Mouse (Mus musculus) liver, embryonic 13.5 days (tissue): Measurements from ENCODE around the gene Per1. TPM values are rescaled to one million over a fixed set of nuclear protein-coding genes. Genes with fewer than 3 reads are reported as not detected.

Source experiments
- ATAC-seq: fragments of 200-750 bp; cut with Nextera tagmentation; 2 replicates; pipeline ENCODE4 v1.8.0; 2017; ENCODE audit warnings: low read depth, mild to moderate bottlenecking, moderate number of reproducible peaks, moderate library complexity
- DNase-seq: peaks from one replicate; pipeline ENCODE4 v3.0.0; 2022
- H3K27ac ChIP-seq: fragments of 300-500 bp; sonication (generic); 2 replicates; pipeline ENCODE4 v1.5.1; 2015; ENCODE audit warnings: moderate library complexity, mild to moderate bottlenecking, inconsistent platforms
- H3K27me3 ChIP-seq: fragments of 300-500 bp; sonication (generic); 2 replicates; pipeline ENCODE4 v1.6.1; 2015; ENCODE audit warnings: mild to moderate bottlenecking, inconsistent platforms
- H3K36me3 ChIP-seq: fragments of 300-500 bp; sonication (generic); 2 replicates; pipeline ENCODE4 v1.6.1; 2015; ENCODE audit warnings: mild to moderate bottlenecking, inconsistent platforms
- H3K4me1 ChIP-seq: fragments of 300-500 bp; sonication (generic); replicated peaks from 2 replicates; pipeline ENCODE4 v1.6.1; 2015; ENCODE audit warnings: inconsistent platforms
- H3K4me2 ChIP-seq: fragments of 300-500 bp; sonication (generic); 2 replicates; pipeline ENCODE4 v1.6.1; 2015; ENCODE audit warnings: inconsistent platforms, mild to moderate bottlenecking, moderate library complexity
- H3K4me3 ChIP-seq: fragments of 300-500 bp; sonication (generic); replicated peaks from 2 replicates; pipeline ENCODE4 v1.5.1; 2015; ENCODE audit warnings: mild to moderate bottlenecking, inconsistent platforms
- H3K9ac ChIP-seq: fragments of 300-500 bp; sonication (generic); 2 replicates; pipeline ENCODE4 v1.6.1; 2015; ENCODE audit warnings: mild to moderate bottlenecking, inconsistent platforms
- H3K9me3 ChIP-seq: fragments of 300-500 bp; sonication (generic); replicated peaks from 2 replicates; pipeline ENCODE4 v1.6.1; 2016; ENCODE audit warnings: inconsistent platforms
- WGBS: fragments of 180-500 bp; shearing (Covaris S2); methylation state at CpG from one replicate; pipeline ENCODE4 v1.1.7; 2015; ENCODE audit not compliant: insufficient replicate concordance; 5-methylcytosine and 5-hydroxymethylcytosine counted together
- polyA plus RNA-seq: library from polyadenylated mRNA; unstranded; fragments of >200 nt; fragmentation: Nextera tagmentation; extraction: Ambion mirVana; gene quantifications from 2 replicates; pipeline ENCODE4 v1.2.1, GENCODE M21; 2015

The Per1 gene
- polyA plus RNA-seq, 1 experiment from 2014 or later, result 1.9 TPM

GRCm38 (mm10) chr11:69110319-69111046 is 15.5 kb downstream of the Per1 start:
- H3K4me3 ChIP-seq, result peak overlapping the region; percentile 55
- 0 out of 2 replicates have a peak, but pooled peaks cover 3% of the 10 kb centered on the region for H3K27me3 ChIP-seq
- peak overlapping the region; percentile 56 for H3K9ac ChIP-seq
- H3K4me2 ChIP-seq, result peak overlapping the region; percentile 65
- H3K4me1 ChIP-seq, result peaks cover 27% of the 10 kb centered on the region
- no peaks in the 10 kb centered on the region for H3K9me3 ChIP-seq
- ATAC-seq (peak; percentile 80), DNase-seq (peak; percentile 85)
- peaks cover 39% of the 10 kb centered on the region for H3K36me3 ChIP-seq
- peak overlapping the region; percentile 66 for H3K27ac ChIP-seq
- under 1% methylated on average over 30 of the region's 30 CpGs for WGBS

- H3K4me1 ChIP-seq, result peaks cover 27% of the 10 kb centered on the region
- 0 out of 2 replicates have a peak, but pooled peaks cover 3% of the 10 kb centered on the region for H3K27me3 ChIP-seq
- H3K4me3 ChIP-seq, result peak overlapping the region; percentile 55
- H3K9ac ChIP-seq, result peak overlapping the region; percentile 56
- DNase-seq, result no peak
- H3K4me2 ChIP-seq, result peak overlapping the region; percentile 65
- peak overlapping the region; percentile 13; the same call in 1 of the 2 replicates for H3K27ac ChIP-seq
- WGBS, result 4% methylated on average over 21 of the region's 21 CpGs
- H3K9me3 ChIP-seq, result no peaks in the 10 kb centered on the region
- ATAC-seq, result no peak
- peaks cover 31% of the 10 kb centered on the region for H3K36me3 ChIP-seq
These were observed 16.2 kb downstream of the Per1 start for GRCm38 (mm10) chr11:69111051-69111810.

GRCm38 (mm10) chr11:69111865-69112264 is 16.8 kb downstream of the Per1 start:
- Histone ChIP-seq H3K9ac (peak overlapping the region; percentile 56; the same call in 1 of the 2 replicates), H3K4me1 (peaks cover 28% of the 10 kb centered on the region), H3K27me3 (0 out of 2 replicates have a peak, but pooled peaks cover 8% of the 10 kb centered on the region), H3K9me3 (no peaks in the 10 kb centered on the region), H3K27ac (no peak overlapping the region), H3K4me3 (peak overlapping the region; percentile 55), H3K36me3 (peaks cover 26% of the 10 kb centered on the region), H3K4me2 (peak overlapping the region; percentile 65)
- DNase-seq (no peak), ATAC-seq (no peak)
- WGBS, result 40% methylated on average over 4 of the region's 4 CpGs

- Histone ChIP-seq H3K9ac (no peak overlapping the region), H3K27me3 (peaks cover 11% of the 10 kb centered on the region), H3K36me3 (peaks cover 5% of the 10 kb centered on the region), H3K27ac (no peak overlapping the region), H3K4me3 (no peak overlapping the region), H3K4me2 (no peak overlapping the region), H3K9me3 (no peaks in the 10 kb centered on the region), H3K4me1 (peaks cover 46% of the 10 kb centered on the region)
- no peak for DNase-seq
- ATAC-seq, result no peak
- 46% methylated on average over 3 of the region's 3 CpGs for WGBS
These were observed 19.0 kb downstream of the Per1 start for GRCm38 (mm10) chr11:69114018-69114417.

GRCm38 (mm10) chr11:69114621-69115020 is 19.6 kb downstream of the Per1 start:
- 63% methylated on average over 3 of the region's 3 CpGs for WGBS
- no peak overlapping the region for H3K27ac ChIP-seq
- H3K27me3 ChIP-seq, result peaks cover 17% of the 10 kb centered on the region

GRCm38 (mm10) chr11:69116843-69117242 is 21.8 kb downstream of the Per1 start:
- Histone ChIP-seq H3K9me3 (no peaks in the 10 kb centered on the region), H3K4me3 (peak overlapping the region; percentile 74), H3K36me3 (no peaks in the 10 kb centered on the region), H3K27me3 (peaks cover 39% of the 10 kb centered on the region), H3K27ac (no peak overlapping the region), H3K9ac (no peak overlapping the region), H3K4me1 (peaks cover 54% of the 10 kb centered on the region), H3K4me2 (peak overlapping the region; percentile 99)
- no peak for DNase-seq
- WGBS, result 55% methylated on average over 5 of the region's 5 CpGs
- no peak for ATAC-seq

More at GRCm38 (mm10) chr11:69114621-69115020, 19.6 kb downstream of the Per1 start:
- ATAC-seq (no peak), DNase-seq (no peak)
- H3K9ac ChIP-seq, result no peak overlapping the region
- peaks cover 46% of the 10 kb centered on the region for H3K4me1 ChIP-seq
- no peaks in the 10 kb centered on the region for H3K9me3 ChIP-seq
- H3K36me3 ChIP-seq, result no peaks in the 10 kb centered on the region
- no peak overlapping the region for H3K4me2 ChIP-seq
- H3K4me3 ChIP-seq, result no peak overlapping the region

GRCm38 (mm10) chr11:69117737-69118695 is 23.0 kb downstream of the Per1 start:
- peak overlapping the region; percentile 74 for H3K4me3 ChIP-seq
- H3K27ac ChIP-seq, result peak overlapping the region; percentile 66
- peak overlapping the region; percentile 81 for H3K9ac ChIP-seq
- H3K27me3 ChIP-seq, result peaks cover 47% of the 10 kb centered on the region
- DNase-seq (peak; percentile 68), ATAC-seq (peak; percentile 34)
- peak overlapping the region; percentile 99 for H3K4me2 ChIP-seq
- H3K9me3 ChIP-seq, result no peaks in the 10 kb centered on the region
- no peaks in the 10 kb centered on the region for H3K36me3 ChIP-seq
- under 1% methylated on average over 45 of the region's 45 CpGs for WGBS
- H3K4me1 ChIP-seq, result peaks cover 61% of the 10 kb centered on the region

- H3K4me2 ChIP-seq, result peak overlapping the region; percentile 99
- no peaks in the 10 kb centered on the region for H3K9me3 ChIP-seq
- peak overlapping the region; percentile 74 for H3K4me3 ChIP-seq
- DNase-seq, result peak; percentile 82
- peak overlapping the region; percentile 81 for H3K9ac ChIP-seq
- peaks cover 47% of the 10 kb centered on the region for H3K27me3 ChIP-seq
- peak; percentile 24; the same call in 1 of the 2 replicates for ATAC-seq
- H3K27ac ChIP-seq, result no peak overlapping the region
- peaks cover 64% of the 10 kb centered on the region for H3K4me1 ChIP-seq
- WGBS, result 3% methylated on average over 15 of the region's 15 CpGs
- H3K36me3 ChIP-seq, result no peaks in the 10 kb centered on the region
These were observed 23.7 kb downstream of the Per1 start for GRCm38 (mm10) chr11:69118765-69119164.

GRCm38 (mm10) chr11:69119446-69120155 is 24.6 kb downstream of the Per1 start:
- H3K9ac ChIP-seq, result peak overlapping the region; percentile 57; the same call in 1 of the 2 replicates

More at GRCm38 (mm10) chr11:69119446-69120155, 24.6 kb downstream of the Per1 start:
- H3K36me3 ChIP-seq, result no peaks in the 10 kb centered on the region
- H3K27me3 ChIP-seq, result peaks cover 47% of the 10 kb centered on the region
- ATAC-seq, result no peak
- 41% methylated on average over 14 of the region's 14 CpGs for WGBS
- DNase-seq, result no peak
- peaks cover 64% of the 10 kb centered on the region for H3K4me1 ChIP-seq
- no peaks in the 10 kb centered on the region for H3K9me3 ChIP-seq
- peak overlapping the region; percentile 74 for H3K4me3 ChIP-seq
- H3K27ac ChIP-seq, result no peak overlapping the region
- H3K4me2 ChIP-seq, result peak overlapping the region; percentile 99
